Mouse (Mus musculus): Measurements from ENCODE around the gene Lrrc29.

The Lrrc29 gene

GRCm38 (mm10) chr8:105345061-105345975 lies 19.2 kb upstream of the Lrrc29 start:
- DNase-seq (ENCODE audit: low spot score in 2 of 2), result peak in 1 of 2 experiments; percentile 53

DNA sequence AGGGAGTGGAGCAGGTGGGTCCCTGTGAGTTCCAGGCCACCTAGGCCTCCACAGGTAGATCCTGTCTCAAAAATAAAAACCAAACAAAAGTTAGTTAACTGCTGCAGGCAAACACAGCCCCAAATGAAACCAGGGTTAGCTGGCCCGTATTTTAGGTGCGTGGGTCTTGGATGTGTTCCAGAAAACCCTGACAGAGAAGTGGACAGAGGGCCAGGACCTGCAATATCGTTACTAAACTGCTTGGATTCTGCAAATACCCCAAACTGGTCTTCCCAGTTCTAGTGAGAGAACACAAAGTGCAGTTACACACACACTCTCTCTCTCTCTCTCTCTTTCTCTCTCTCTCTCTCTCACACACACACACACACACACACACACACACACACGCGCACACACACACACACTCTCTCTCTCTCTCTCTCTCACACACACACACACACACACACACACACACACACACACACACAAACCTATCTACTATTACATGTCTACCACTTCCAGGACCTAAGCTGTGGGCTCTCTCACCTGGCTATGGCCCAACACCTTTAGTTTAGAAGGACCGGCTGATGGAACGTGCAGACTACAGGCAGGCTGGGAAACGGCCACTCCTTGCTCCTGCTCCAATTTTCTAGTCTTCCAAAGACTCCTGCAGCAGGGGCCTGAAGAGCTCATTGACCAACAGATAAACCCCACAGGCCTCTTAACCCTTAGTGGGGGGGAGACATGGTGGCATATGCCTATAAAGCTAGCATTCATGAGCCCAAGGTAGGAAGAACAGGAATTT lies 17.9 kb upstream of the Lrrc29 start:
- no peak for DNase-seq (ENCODE audit: low spot score in 2 of 2)

GRCm38 (mm10) chr8:105342768-105343167 lies 16.7 kb upstream of the Lrrc29 start:
- no peak for DNase-seq (ENCODE audit: low spot score in 2 of 2)

DNA sequence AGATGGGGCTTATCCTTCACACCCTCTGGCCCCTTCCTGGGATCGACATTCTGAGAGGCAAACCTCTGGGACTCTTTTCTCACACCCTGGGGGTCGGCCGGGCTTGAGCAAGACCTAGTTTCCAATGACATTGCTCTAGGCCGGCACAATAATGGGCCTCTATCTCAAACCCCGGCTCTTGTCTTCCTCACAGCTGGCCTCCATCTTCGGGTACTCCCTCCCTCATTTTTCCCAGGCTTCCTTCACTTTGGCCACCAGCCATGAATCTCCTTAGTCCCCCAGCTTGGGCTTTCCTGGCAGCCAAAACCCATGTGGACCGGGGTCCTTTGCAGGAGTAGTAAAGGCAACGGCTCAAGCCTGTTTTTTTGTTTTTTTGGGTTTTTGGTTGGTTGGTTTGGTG lies 15.3 kb upstream of the Lrrc29 start:
- DNase-seq (ENCODE audit: low spot score in 2 of 2), result no peak

- no peak for DNase-seq (ENCODE audit: low spot score in 2 of 2)
These were observed 14.0 kb upstream of the Lrrc29 start for GRCm38 (mm10) chr8:105339886-105340635.

DNA sequence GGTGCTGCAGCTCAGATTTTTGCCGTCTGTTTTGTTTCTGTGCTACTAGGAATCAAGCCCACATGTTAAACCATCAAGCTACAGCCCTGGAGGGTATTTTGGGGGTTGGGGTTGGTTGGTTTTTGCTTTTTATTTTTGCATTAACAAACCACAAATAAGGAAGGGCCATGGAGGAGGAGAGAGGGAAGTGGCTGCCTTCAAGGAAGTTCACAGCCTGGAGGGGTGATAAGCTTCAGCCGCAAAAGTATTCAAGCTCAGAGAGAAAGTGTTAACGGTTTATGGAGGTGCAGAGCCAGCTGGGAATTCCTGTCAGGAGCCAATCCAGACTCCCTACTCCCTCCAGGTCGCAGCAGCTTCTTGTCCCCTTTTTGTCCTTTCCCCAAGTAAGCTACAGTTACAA lies 12.9 kb upstream of the Lrrc29 start:
- no peak for DNase-seq (ENCODE audit: low spot score in 2 of 2)

DNA sequence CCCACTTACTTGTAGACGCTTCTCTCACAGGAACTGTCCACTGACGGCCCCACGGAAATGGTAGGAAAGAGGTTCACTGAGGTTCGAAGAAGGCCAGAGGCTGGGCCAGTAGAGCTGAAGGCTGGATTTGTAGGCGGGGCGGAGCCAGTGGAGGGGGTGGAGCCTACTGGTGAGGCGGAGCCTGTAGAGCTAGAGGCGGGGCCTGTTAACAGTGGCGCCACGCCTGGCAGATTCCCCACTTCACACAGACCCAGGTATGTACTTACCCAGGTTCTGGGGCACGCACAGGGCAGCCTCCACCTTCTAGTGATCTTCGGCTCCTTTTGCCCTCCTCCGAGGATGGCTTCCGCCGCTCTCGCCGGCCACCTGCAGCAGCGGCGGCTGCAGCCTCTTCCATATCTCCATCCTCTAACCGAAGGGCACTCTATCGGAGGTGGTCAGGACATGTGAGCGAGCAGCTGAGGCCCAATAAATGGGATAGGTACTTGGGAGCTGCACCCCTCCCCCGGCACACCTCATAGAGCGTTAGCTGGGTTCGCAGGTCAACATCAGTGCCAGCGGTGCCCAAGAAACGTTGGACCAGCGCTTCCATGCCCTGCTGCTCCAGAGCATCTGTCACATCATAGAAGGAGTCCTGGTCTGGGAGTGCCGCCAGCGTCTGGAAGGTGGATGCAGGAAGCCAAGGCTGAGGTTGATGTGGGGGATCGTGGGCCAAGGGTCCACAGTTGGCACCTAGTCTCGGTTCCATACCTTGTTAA lies 10.5 kb upstream of the Lrrc29 start:
- DNase-seq (ENCODE audit: low spot score in 2 of 2), result no peak

DNA sequence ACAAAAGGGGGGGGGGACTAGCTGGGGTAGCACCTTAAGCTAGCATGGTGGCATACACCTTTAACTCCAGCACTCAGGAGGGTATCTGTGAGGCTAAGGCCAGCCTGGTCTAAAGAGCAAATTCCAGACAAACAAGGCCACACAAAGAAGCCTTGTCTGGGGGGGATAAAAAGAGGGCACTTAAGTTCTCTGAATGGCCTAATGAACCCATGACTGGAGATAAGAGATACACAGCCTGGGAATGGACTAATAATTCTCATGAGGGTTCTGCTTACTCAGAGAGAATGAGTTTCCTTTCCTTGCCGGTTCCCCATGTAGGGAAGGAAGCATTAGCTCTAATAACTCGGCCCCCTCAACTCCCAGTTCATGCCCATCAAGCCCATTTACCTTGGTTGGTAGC lies 6.4 kb upstream of the Lrrc29 start:
- no peak for DNase-seq (ENCODE audit: low spot score in 2 of 2)

GRCm38 (mm10) chr8:105331931-105332330 lies 5.9 kb upstream of the Lrrc29 start:
- no peak for DNase-seq (ENCODE audit: low spot score in 2 of 2)

DNA sequence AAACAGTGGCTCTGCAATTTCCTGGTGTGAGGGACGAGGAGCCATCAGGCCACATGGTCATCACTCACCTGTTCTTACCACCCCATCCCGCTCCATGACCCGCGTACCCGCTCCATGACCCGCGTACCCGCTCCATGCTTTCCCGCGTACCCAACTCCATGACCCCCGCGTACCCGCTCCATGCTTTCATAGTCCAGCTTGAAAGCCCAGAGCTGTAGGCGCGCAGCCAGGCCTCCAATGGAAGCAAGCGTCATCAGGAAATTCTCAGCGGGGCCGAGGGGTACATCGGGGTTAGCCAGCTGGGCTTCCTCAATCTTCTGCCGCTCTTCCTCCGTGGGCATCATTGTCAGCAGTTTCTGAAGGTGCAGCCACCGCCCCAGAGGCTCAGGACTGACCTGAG lies 5.4 kb upstream of the Lrrc29 start:
- no peak for DNase-seq (ENCODE audit: low spot score in 2 of 2)

DNA sequence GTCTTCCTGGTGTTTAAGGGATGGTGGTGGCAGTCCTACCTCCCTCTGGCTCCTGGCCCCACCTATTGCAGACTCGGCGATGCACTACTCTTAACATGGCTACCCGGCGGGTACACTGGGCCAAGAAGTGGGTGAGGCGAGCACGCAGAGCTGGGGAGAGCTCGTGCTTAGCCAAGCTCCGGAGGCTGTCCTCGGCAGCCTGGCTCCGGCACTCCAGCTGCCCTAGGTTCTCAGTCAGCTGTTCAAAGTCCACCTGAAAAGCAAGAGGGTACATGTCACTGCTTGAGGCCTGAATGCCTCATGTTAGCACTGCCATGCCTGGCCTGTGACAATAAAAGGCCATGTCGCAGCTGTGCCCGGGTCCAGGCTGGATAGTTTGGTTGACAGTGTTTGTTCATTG lies 4.2 kb upstream of the Lrrc29 start:
- DNase-seq (ENCODE audit: low spot score in 2 of 2), result no peak

- DNase-seq (ENCODE audit: low spot score in 2 of 2), result no peak
These were observed 890 bp upstream of the Lrrc29 start for GRCm38 (mm10) chr8:105326968-105327367.

GRCm38 (mm10) chr8:105325641-105326093 lies 411 bp downstream of the Lrrc29 start:
- peak in 1 of 2 experiments; percentile 48 for DNase-seq (ENCODE audit: low spot score in 2 of 2)

DNA sequence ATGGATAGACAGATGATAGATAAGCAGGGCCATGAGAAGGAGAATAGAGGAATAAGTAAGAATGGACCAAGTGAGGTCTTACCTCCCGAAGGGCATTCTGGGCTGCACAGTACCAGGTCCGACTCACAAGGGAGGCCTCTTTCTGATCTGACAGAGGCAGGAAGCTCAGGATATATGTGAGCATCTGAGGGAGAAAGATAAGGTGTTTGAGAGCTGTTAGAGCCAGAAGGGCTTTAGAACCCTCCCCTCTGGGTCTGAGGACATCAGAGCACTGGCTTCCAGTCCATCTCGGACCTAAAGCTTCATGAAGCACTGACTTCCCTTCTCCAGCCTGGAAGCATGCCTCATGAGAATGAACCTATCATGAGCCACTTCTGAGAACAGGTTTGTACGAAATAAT lies 2.9 kb downstream of the Lrrc29 start:
- DNase-seq (ENCODE audit: low spot score in 2 of 2), result no peak

- DNase-seq (ENCODE audit: low spot score in 2 of 2), result no peak
These were observed 7.4 kb downstream of the Lrrc29 start for GRCm38 (mm10) chr8:105318662-105319190.

DNA sequence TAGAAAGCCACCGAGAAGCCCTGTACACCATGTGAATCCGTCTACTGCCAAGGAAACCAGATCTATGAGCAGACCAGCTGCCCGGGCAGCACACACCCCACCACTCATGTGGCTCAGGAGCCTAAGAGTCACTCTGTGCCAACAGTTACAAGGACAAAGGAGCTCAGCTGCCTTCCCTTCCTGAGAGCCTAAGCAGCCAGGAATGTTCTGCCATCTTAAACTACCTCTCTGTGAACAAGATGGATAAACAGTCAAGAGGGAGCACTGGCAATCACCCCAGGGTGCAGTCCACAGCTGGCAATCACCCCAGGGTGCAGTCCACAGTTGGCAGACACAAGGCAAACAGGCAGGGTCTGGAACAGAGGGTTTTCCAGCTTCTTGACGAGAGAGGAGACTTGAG lies 8.1 kb downstream of the Lrrc29 start:
- DNase-seq (ENCODE audit: low spot score in 2 of 2), result no peak

GRCm38 (mm10) chr8:105315073-105315769 lies 10.9 kb downstream of the Lrrc29 start:
- no peak for DNase-seq (ENCODE audit: low spot score in 2 of 2)

GRCm38 (mm10) chr8:105313622-105314402 lies 12.3 kb downstream of the Lrrc29 start:
- DNase-seq (ENCODE audit: low spot score in 2 of 2), result no peak

DNA sequence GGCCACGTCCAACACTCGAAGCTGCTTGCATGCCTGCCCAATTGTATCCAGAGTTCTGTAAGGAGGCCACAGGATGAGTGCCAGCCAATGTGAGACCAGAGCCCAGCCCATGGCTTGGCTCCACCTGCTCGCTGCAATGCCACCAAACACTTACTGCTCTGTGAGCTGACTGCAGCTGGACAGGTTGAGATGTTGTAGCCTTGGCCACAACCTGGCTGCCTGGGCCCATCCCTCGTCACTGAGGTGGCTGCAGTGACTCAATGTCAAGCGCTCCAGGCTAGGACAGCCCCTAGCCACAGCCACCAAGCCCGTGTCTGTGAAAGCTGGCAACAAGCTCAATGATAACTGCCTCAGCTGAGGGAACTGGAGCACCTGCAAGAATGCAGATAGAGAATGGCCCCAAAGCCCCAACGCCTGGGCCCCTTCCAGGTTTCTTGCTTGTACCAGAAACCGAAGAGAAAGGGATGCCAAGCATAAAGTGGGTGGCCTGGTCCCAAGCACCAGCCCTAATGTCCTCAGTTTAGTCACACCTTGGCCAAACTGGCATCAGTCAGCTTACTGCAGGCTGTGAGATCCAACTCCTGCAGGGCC lies 13.1 kb downstream of the Lrrc29 start:
- no peak for DNase-seq (ENCODE audit: low spot score in 2 of 2)

Measured in right cerebral cortex, postnatal 10 days (tissue).